Mouse (Mus musculus) 416B (cell line): ENCODE data around the gene Mgea5.
"Not testable (repeated sequence)": the region's sequence is repeated elsewhere in the genome, so short reads cannot be mapped to it uniquely, and the experiment has no call there.

Experiments
- DNase-seq: peaks from one replicate; pipeline ENCODE4 v3.0.0; 2011; ENCODE audit warnings: low read depth

The Mgea5 gene

DNA sequence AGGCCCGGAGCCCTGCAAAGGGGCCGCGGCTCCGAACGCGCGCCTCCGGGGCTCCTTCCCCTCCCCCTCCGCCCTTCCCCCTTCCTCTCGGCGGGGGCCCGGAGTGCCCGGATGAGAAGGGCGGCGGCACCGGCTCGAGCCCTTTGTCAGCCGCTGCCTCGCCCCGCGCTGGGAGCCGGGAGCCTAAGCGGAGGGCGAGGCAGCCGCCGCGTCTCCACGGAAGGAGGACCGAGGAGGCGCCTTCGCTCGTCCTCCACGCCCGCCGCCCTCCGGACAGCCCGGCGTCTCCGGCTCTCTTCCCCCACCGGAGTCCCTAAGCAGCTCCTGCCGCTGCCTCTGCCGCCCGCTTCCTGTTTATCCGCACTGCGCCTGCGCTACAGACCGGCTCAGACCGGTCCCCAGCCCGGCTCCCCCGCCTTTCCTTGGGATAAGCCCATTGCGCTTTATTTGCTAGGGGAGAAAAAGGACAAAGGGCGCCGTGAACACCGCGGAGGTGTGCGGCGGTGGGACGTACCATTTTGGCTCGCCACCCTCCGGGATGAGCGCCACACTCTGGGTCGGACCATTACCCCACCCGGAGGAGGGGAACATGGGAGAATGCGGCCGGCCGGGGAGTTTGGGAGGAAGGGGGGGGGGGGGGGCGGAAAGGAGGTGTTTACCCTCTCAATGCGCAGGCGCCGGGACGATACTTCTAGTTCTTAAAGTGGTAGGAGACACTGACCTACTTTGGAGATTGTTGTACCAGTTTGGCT lies at the start of gene Mgea5:
TSS of gene Mgea5 (minus strand) at position 657 of the 752 bp plus-strand sequence.
- DNase-seq, result peak; percentile 99

DNA sequence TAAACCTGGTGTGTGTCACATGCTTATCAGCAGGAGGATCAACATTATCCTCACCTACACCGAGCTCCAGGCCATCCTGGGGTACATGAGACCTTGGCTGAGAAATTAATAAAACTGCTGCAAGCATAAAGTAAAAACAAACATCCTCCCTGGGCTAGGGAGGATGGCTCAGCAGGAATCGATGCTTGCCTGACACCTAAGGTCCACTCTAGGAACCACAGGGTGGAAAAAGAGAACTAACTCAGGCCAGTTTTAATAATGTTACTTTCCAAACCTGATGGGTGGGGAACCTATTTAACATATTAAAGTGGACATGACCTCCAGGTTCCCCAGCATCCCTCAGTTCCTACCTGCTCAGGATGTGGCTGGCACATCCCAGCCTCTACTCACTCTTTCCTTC lies 47.0 kb upstream of the Mgea5 start:
- peak; percentile 22 for DNase-seq

DNA sequence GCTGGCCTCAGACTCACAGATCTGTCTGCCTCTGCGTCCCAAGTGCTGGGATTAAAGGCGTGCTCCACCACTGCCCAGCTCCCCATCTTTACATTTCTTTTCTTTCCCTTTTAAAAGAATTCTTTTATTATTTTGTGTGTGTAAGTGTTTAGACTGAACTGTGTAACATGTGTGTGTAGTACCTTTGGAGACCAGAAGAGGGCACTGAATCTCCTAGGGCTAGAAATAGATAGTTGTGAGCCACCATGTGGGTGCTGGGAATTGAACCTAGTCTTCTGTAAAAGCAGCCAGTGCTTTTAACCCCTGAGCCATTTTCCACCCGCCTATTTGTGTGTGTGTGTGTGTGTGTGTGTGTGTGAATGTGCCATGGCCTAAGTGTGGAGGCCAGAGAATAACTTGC lies 44.1 kb upstream of the Mgea5 start:
- DNase-seq, result no peak

DNA sequence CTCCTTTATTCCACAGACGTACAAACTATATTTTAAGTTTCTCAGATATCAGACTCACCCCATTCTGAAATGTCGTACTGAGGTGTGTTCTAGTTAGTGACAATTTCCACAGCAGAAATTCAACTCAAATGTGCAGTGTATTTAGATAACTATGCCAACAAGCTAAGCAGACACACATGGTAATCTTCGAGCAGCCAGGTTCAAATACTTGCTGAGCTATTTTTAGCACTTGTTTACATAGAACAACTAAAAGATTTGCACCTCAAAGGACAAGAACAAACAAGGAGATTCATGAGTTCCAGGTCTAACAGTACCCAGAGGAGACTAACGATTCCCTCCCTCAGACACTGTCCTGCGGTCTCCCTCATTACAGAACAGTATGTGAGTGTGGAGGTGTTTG lies 43.5 kb upstream of the Mgea5 start:
- no peak for DNase-seq

DNA sequence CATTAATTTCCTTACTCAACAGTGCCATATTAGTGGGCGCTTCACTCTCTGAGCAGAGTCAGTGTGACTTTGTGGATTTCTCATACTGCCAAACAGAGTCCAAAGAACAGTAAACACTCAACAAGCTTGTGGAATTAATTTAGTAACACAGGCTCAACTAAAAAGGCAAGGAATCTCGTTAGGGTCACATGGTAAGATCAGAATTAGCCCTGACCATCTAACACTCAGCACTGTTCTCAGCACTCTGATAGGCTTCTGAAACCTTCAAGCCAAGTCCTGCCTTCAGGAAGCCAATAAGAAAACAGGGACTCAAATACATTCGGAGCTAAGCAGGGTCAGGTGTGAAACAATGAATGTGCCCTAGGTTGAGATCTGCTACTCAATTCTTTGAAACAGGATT lies 42.5 kb upstream of the Mgea5 start:
- no peak for DNase-seq

DNA sequence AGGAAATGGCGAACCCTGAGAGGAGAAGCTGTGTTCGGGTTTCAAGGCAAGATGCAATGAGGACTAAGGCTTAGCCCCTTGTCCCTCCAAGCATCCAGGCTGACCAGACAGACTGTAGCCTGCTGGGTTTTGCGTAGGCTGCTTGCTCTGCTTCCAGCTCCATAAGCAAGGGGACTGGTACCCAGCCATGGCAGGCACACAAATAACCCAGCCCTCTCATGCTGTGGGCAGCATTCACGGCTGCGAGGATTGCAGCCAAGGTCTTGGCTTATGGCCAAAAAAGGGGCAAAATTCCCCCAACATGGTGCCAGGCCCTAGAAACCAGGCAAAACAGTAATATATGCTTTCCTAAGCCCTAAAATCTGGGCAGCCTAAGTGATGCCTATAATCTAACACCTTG lies 38.2 kb upstream of the Mgea5 start:
- DNase-seq, result no peak

DNA sequence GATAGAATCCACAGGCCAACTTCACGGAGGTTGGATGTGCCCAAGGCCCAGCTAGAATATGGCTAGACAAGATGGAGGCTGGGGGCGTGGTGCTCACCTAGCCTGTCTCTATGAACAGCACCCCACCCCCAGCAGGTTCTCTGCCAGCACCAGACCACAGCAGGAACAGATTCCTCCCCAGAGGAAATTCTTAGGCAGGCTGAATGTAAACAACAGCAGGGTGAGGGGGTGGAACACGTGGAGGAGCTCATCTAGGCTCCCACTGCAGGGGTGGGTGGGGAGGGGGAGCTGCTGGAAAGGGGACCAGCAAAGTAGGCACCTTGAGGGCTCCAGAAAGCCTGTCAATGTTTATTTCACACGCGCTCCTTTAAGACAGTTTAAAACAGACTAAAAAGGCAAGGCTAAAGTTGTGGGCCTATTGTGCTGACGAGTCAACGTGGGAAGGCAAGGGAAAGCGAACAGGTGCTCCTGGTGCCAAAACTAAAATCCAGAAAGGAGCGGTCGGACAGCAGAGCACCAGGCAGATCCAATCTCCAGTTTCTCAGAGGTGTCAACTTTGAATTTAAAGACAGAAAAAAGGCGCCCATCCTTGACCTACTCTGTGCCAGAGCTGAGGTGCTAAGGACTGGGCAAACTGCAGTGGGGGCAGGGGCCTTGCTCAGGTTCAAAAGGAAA lies 34.3 kb upstream of the Mgea5 start:
- no peak for DNase-seq

DNA sequence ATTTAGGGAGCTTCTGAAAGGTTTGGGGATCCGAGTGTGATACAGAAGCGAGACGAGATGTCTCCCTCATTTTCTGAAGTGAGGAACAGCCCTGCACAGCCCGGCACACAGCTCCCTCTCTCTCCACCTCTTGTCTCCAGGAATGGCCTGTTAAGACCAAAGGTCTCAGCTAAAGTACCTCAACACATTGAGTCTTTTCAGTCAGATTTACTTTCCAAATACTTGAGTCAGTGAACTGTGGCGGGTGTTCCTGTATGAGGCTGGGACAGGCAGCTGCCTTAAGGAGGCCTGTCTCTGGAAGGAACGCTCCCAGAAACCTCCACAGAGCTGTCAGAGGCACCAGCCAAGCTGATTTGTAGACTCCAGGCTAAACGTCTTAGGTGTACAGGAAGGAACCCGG lies 33.1 kb upstream of the Mgea5 start:
- DNase-seq, result no peak

DNA sequence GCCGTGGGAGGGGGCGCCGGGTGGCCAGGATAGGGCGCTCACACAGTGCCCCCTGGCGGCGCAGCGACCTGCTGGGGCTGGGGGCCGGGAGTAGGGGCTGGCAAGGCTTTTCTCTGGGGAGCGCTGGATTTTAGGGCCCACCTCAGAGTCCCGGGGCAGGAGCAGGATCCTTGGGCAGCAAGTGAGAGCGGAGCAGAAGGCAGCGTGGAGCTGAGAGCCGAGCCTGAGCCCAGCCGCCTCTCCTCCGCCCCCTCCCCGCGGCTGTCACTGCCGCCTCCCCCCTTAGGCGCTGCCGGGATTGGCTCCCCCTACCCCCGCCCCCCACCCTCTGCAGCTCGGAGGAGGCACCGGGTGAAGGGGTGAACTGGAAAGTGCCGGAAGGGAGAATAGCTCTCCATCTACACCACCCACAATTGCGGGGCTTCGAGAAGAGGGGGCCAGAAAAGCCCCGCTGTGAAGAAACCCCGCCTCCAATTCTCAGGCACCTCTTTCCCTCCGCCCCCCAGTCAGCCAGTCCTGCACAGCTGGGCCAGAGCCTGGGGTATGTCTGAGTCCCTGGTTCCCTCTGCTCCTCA lies 32.3 kb upstream of the Mgea5 start, which contains the start of gene Kcnip2:
TSS of gene Kcnip2 (minus strand) at position 231 of the 575 bp plus-strand sequence.
- no peak for DNase-seq

DNA sequence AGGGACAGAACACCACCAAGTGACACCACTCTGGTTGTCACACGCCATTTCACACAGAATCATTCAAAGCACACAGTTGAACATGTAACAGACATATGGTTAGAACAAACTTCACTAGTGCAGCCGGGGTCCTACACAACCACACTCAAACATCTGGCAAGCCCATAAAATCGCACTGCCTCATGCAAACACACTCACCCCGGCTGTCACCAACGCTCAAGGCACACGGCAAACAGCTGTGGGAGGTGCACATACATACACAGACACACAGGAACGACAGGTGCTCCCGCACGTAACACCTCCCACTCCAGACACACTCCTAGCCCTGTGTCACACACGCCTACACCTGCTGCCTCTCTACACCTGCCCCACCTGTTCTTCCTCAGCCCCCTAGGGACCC lies 31.5 kb upstream of the Mgea5 start:
- DNase-seq, result no peak

DNA sequence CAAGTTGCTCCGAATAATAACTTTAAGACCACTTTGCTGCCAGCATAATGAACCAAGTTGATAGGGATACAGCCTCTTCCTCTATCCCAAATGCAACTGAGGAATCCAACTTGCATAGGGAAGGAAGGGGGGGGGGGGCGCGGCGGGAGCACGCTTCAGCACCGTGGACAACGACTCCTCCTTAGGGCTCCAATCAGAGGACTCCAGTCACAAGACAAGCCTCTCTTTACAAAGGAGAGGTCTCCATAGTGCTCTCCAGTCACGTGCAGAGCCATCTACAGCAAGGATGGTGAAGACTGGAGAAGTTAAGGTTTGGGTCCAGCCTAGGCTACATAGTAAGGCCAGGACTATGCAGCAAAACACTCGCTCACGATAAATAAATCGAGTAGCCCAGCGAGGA lies 30.2 kb upstream of the Mgea5 start:
- peak; percentile 57 for DNase-seq

DNA sequence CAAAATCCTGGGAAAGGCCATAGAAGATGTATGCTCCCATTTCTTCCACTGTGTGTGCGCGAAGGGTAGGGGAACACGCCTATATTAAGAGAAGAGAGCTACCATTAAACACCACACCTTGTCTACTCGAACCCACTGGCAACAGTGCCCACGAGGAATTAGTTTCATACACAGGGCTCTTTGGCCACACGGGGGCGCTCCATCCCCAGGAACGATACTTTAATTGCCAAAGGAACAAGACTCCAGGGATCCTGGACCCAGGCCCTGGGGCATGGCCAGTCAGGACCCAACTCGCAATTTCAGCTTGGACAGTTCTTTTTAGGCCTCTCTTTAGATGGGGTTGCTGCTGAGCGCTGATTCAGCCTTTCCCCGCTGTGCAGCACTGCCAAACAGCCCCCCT lies 29.6 kb upstream of the Mgea5 start:
- peak; percentile 77 for DNase-seq

DNA sequence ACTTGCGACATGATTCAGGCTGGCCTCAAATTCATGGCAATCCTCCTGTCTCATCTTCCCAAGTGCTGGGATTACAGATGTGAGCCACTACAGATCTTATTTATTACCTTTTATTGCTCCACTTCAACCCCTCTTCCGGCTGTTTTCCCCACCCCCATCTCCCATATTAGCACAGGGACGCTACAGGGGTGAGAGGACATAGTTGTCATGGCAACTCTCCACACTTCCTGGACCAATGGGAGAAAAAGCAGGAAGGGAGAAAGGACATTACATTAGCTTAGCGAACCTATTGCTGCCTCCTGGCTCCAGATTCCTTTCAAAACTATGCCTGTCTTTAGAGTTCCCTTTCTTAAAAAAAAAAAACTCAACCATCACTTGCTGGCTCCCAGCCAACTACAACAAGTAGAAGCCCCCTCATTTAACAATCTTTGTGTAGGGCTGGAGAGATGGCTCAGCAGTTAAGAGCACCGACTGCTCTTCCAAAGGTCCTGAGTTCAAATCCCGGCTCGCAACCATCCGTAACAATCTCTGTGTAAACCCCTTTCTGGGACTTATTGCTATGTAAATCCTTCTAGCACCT lies 29.1 kb upstream of the Mgea5 start:
- DNase-seq, result peak; percentile 40

DNA sequence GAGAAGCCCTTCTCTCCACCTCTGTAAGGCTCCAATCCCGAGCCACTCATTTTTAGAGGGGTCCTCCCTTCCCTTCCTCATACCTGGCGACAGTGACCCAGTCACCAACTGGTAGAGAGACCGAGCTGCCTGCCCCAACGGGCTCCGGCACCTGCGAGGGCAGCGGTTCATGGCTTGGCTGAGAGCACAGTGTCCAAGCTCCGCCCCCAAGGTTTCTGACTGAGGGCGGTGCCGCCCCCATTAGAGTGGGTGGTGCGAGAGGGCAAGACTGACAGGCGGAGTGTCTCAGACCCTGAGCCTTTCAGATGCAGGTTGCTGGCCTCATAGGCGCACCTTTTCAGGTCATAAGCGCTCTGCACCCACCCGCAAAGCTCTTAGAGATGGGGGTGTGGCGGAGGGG lies 28.5 kb upstream of the Mgea5 start:
- DNase-seq, result peak; percentile 71

DNA sequence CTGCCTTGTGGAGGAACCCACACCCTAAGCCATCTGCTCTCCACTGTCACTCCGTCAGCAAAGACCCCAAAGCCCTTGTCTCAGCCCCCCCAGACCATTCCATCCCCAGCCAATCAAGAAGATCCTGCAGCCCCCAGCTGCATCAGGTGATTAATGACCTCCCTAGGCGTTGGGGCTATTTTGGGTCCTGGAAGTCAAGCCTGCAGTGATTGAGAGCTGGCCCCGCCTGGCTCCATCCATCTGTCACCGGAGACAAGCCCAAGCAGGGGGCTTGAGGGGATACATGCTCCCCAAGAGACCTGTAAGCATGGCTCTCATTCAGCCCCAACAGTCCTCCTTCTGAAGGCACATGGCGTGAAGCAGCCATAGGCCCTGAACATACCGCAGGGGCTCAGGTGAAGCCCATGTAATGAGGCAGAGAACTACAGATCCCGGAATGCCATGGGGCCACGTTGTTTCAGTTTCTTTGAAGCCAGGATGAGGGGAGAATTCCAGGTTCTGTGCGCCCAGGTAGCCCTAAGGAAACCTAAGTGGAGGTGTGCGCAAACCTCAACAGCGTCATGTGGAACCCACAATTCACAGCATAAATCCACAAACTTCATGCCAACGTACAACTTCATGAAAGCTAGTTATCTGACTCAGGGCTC lies 27.5 kb upstream of the Mgea5 start:
- no peak for DNase-seq

DNA sequence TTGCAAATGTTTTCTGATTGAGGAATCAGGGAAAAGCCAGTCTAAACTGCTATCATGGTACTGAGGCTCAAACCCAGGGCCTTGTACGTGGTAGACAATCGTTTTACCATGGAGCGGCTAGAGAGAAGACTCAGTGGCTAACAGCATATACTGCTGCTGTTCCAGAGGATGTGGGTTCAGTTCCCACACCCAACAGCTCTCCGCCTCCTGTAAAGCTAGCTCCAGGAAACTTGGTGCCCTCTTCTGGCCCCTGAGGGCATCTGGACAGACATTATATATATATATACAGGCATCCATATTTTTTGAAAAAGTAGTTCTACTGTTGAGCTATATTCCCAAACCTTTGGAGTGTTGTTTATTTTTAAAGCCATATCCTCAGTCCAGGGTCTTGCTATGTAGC lies 24.1 kb upstream of the Mgea5 start:
- peak; percentile 78 for DNase-seq

DNA sequence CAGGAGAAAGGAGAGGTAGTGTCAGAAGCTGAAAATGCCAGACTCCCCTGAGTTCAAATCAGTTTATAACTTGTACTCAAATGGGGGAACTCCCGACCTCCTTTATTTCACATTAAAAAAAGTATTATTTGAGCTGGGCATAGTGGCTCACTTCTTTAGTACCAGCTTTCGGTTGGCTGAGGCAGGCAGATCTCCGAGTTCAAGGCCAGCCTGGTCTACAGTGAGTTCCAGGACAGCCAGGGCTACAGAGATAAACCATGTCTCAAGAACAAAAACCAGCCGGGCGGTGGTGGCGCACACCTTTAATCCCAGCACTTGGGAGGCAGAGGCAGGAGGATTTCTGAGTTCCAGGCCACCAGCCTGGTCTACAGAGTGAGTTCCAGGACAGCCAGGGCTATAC lies 22.2 kb upstream of the Mgea5 start:
- DNase-seq, result not testable (repeated sequence)

DNA sequence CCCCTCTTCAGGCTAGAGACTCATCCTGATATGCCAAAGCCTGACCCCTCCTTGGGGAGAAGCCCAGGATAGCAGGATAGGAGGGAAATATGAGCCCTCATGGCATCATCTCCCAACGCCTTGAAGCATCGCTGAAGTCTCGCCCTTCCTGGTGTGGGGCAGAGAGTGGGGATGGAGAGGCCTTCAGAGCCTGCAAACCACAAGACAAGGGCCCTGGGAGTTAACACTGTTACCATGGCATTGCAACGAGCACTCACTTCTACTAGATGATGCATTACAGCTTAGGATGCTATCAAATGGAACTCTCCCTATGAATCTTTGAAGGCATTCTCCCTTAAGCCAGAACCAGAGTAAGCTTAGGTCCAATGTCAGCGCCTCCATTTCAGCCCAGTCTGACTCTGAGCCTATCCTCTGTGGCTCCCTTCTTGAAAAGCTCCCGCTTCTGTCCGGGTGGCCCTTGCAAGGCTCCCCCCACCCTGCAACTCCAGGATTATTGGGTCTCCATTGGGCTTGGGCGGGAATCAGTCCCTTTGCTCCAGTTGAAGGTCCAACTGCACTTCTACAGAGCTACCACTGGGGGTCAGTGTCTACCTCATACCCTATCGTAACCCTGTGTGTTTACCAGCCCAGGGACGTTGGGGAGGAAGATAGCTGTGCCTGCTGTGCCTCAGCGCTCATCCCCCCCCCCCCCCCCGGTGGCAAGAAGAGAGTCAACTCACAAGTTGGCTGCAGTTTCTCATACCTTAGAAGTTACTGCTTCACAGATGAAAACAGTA lies 21.1 kb upstream of the Mgea5 start:
- peak; percentile 71 for DNase-seq

DNA sequence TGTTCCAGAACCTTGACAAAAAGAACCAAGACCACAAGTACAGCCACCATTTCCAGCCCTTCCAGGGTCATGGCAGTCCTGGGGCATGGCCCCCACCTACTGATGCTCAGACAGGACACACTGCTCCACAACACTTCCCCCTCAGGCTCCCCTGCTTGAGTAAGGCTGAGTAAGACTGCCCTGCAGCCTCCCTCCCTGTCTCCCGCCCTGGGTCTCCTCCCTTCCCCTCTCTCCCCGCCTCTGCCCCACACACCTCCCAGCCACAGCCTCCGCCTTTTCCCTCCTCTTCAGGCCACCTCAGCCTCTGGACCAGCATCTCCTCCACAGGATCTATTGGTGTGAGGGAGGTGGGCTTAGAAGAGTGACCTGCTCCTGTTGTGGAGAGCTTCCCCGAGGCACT lies 19.8 kb upstream of the Mgea5 start:
- no peak for DNase-seq

DNA sequence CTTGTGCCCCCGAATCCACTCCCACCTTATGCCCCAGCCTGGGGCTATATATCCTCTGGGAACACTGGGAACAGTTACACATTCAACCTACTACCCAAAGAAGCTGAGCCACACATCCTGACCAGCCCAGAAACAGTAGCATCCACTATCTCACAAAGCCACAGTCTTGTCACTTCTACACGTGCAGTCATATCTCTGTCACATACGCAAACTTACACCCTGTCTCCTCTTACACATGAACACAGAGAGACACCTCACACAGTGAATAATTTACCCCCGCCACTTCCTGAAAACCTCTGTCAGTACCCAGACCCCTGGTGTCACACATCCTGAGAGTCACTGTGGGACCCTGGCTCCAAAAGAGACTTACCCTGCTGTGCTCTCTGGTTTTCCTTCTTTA lies 19.1 kb upstream of the Mgea5 start:
- no peak for DNase-seq

DNA sequence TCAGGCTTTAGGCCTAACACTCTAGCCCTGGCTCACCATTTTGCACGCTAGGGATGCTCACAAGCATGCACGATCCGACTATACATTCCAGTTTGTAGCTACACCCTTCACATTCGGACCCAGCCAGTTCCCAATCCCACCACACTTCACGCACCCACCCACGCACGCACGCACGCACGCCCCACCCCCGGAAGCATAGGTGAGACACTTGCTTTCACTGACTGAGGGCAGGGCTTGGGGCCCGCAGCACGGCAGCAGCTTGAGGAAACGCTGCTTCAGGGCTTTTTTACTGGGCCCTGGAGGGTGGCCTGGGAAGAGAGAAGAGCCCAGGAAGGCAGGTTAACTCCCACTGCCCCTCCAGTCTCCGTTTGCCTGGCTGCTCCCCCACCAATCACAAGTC lies 13.2 kb upstream of the Mgea5 start:
- no peak for DNase-seq

DNA sequence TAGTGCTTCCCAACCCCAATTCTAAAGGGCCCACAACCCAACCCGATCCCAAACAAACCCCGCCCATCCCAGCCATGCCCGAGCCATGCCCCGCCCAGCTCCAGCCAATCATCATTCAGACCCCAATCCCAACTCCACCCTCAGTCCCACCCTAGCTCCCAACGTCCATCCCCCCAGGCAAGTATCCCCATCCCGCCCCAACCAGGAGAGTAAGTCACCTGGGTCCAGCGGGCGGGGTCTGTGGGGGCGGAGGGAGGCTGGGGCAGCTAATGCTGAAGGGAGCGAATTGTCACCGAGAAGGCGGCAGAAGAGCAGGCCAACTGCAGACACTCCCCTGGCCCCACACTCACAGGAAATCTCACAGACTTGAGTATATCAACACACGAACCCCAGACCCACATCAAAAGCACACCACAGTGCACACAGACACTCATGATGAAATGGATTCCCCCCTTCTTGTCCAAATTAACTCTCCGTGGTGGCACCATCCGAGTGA lies 12.5 kb upstream of the Mgea5 start:
- DNase-seq, result no peak
